In the genomic region with DNA sequence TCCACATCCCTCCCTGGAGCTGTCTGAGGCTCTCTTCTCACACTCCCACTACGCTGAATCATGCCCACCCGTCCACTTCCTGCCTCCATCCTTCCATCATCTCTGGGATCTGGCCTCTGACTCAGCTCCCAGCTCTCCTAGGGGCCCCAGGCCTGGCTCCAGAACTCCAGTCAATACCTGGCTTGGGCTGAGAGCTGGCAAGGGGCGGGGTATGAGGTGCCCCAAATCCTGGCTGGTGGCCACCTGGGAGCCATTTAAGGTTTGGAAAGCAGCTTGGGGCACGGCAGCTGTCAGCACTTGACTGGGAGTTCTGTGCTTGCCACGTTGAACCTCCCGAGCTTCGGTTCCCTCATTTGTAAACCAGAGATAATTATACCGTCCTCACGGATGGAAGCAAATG, we compare ENCODE assay signal across 8 mouse cellular contexts. TPM values are rescaled to one million over a fixed set of nuclear protein-coding genes. Genes with fewer than 3 reads are reported as not detected.
DNase-seq lines count a peak whose midpoint lies in the region; ATAC-seq lines count a peak whose summit lies in the region.

No protein-coding gene starts in this region.

- no peak for DNase-seq in cerebellum, postnatal 4 days (ENCODE audit: low spot score in 2 of 2)
- DNase-seq in cerebellum, postnatal 14 days: peak; percentile 89 to 91
- peak; percentile 77 for DNase-seq in heart, adult 8-10 months (ENCODE audit: low spot score)
- peak; percentile 39 to 78 for DNase-seq in left cerebral cortex, postnatal 25 days (ENCODE audit: low spot score in 2 of 2)
- no peak for DNase-seq in yolk sac, embryonic 10.5 days (ENCODE audit: low spot score)
- no peak for DNase-seq in retina, postnatal 1 day
- DNase-seq in kidney, adult 11 months: no peak

- peak; percentile 84 for ATAC-seq in cerebellum, adult (ENCODE audit: insufficient number of reproducible peaks, low FRiP score, low TSS enrichment)

- intact Hi-C loops in left cerebral cortex, postnatal 25 days (cut with DNase I): no loop called here

RNA-seq across cellular contexts. Expression of gene Speg, which starts 18.0 kb away (rescaled TPM):
- 100 to 1,000 TPM; 131 to 145 (median 137) TPM for total RNA-seq in heart, adult 8-10 months (2022)
- total RNA-seq in left cerebral cortex, postnatal 25 days (2021): 100 to 1,000 TPM; 192 to 208 TPM

RNA-seq across cellular contexts. Expression of gene Des, which starts 33.0 kb away (rescaled TPM):
- total RNA-seq in heart, adult 8-10 months (2022): 1,000 to 10,000 TPM; 1,263 to 1,551 (median 1,367) TPM
- total RNA-seq in left cerebral cortex, postnatal 25 days (2021): 1 to 10 TPM in 1 of 2 experiments, under 1 TPM in 1; 0.99 to 1.1 TPM

RNA-seq across cellular contexts. Expression of gene Gmppa, which starts 42.6 kb away (rescaled TPM):
- total RNA-seq in heart, adult 8-10 months (2022): 10 to 100 TPM; 34.1 to 44.8 (median 40.8) TPM
- total RNA-seq in left cerebral cortex, postnatal 25 days (2021): 10 to 100 TPM; 58.8 to 61.0 TPM

RNA-seq across cellular contexts. Expression of gene Asic4, which starts 57.1 kb away (rescaled TPM):
- total RNA-seq in heart, adult 8-10 months (2022): not detected
- 10 to 100 TPM; 10.4 to 20.6 TPM for total RNA-seq in left cerebral cortex, postnatal 25 days (2021)

Comparison
In these comparisons a context has a peak if more than half of its experiments do, and no peak if none do; other contexts are left out.
1. DNase-seq: peak in cerebellum, postnatal 14 days (2 of 2), heart, adult 8-10 months (single experiment) and left cerebral cortex, postnatal 25 days (2 of 2); none in cerebellum, postnatal 4 days (0 of 2), yolk sac, embryonic 10.5 days (single experiment), retina, postnatal 1 day (single experiment) and kidney, adult 11 months (single experiment).
2. RNA of gene Des, which starts 33.0 kb away (total RNA-seq): 1,263 to 1,551 TPM in heart, adult 8-10 months; 0.99 to 1.1 TPM in left cerebral cortex, postnatal 25 days; every median in the first group is over 100 times any median in the second.